In genomic region chr9:71592577-71593285, GRCm38 (mm10) we compare ENCODE assay signal across 8 mouse cellular contexts. TPM values are rescaled to one million over a fixed set of nuclear protein-coding genes. Genes with fewer than 3 reads are reported as not detected.
DNase-seq lines count a peak whose midpoint lies in the region; ATAC-seq and TF ChIP-seq lines count a peak whose summit lies in the region.

No protein-coding gene starts in this region.

- peak; percentile 20; the same call in 1 of the 2 replicates for TF ChIP-seq CTCF in hindbrain, postnatal 0 days (IDR thresholded peaks at IDR 0.05; ENCODE audit: low read depth)

- 0 out of 2 replicates have a peak, but pooled peaks cover 3% of the 10 kb centered on the region for H3K4me1 ChIP-seq in liver, embryonic 11.5 days (replicated peaks; ENCODE audit: control insufficient read depth, insufficient read depth, low read length)
- H3K4me1 ChIP-seq in embryonic facial prominence, embryonic 14.5 days (ENCODE audit: control insufficient read depth, insufficient read depth, low read length) = peaks cover 12% of the 10 kb centered on the region
- no peaks in the 10 kb centered on the region; the same call in 1 of the 2 replicates for H3K4me1 ChIP-seq in hindbrain, postnatal 0 days (ENCODE audit: insufficient read depth, low read length)

- 33% methylated on average over 6 of the region's 6 CpGs for WGBS in liver, embryonic 11.5 days
- WGBS in embryonic facial prominence, embryonic 14.5 days = 35% methylated on average over 6 of the region's 6 CpGs
- 33% methylated on average over 6 of the region's 6 CpGs for WGBS in hindbrain, postnatal 0 days

- H3K27me3 ChIP-seq in liver, embryonic 11.5 days (replicated peaks; ENCODE audit: control insufficient read depth, insufficient read depth, low read length) = peaks cover 7% of the 10 kb centered on the region
- no peaks in the 10 kb centered on the region for H3K27me3 ChIP-seq in embryonic facial prominence, embryonic 14.5 days (replicated peaks; ENCODE audit: control insufficient read depth, insufficient read depth, low read length)
- H3K27me3 ChIP-seq in hindbrain, postnatal 0 days (ENCODE audit: insufficient read depth, low read length) = no peaks in the 10 kb centered on the region
- H3K27me3 ChIP-seq in myocyte (ENCODE audit: control insufficient read depth, insufficient read depth, insufficient read length) = no peaks in the 10 kb centered on the region

- no peak for ATAC-seq in liver, embryonic 11.5 days (replicated peaks; ENCODE audit: low FRiP score)
- ATAC-seq in embryonic facial prominence, embryonic 14.5 days (ENCODE audit: low read depth) = no peak; the same call in 1 of the 2 replicates
- ATAC-seq in hindbrain, postnatal 0 days = no peak

- TF ChIP-seq POLR2A in myocyte (IDR thresholded peaks at IDR 0.05; ENCODE audit: insufficient read length, low read depth) = no peak

- H3K4me2 ChIP-seq in liver, embryonic 11.5 days = peak overlapping the region; percentile 79
- H3K4me2 ChIP-seq in embryonic facial prominence, embryonic 14.5 days (ENCODE audit: low read depth, low read length) = peak overlapping the region; percentile 84
- H3K4me2 ChIP-seq in hindbrain, postnatal 0 days (ENCODE audit: low read depth, low read length) = peak overlapping the region; percentile 85
- peak overlapping the region; percentile 84 for H3K4me2 ChIP-seq in myocyte (ENCODE audit: low read depth)

- no peaks in the 10 kb centered on the region for H3K79me2 ChIP-seq in myocyte (ENCODE audit: control insufficient read depth, insufficient read depth)

- H3ac ChIP-seq in myocyte (ENCODE audit: control insufficient read depth, insufficient read length) = peak overlapping the region; percentile 17

- H3K36me3 ChIP-seq in liver, embryonic 11.5 days (ENCODE audit: control insufficient read depth, insufficient read depth, low read length) = no peaks in the 10 kb centered on the region
- H3K36me3 ChIP-seq in embryonic facial prominence, embryonic 14.5 days (ENCODE audit: control insufficient read depth, insufficient read depth, low read length) = no peaks in the 10 kb centered on the region
- no peaks in the 10 kb centered on the region for H3K36me3 ChIP-seq in hindbrain, postnatal 0 days (ENCODE audit: insufficient read depth, low read length)
- H3K36me3 ChIP-seq in myocyte (ENCODE audit: control insufficient read depth, insufficient read depth) = no peaks in the 10 kb centered on the region

- peak overlapping the region; percentile 52; the same call in 1 of the 2 replicates for H3K4me3 ChIP-seq in liver, embryonic 11.5 days (ENCODE audit: low read depth, low read length)
- peak overlapping the region; percentile 61 for H3K4me3 ChIP-seq in embryonic facial prominence, embryonic 14.5 days (ENCODE audit: low read depth, low read length)
- H3K4me3 ChIP-seq in hindbrain, postnatal 0 days (ENCODE audit: low read length) = peak overlapping the region; percentile 55
- H3K4me3 ChIP-seq in myocyte = peak overlapping the region; percentile 9

- no peaks in the 10 kb centered on the region for H3K9me3 ChIP-seq in liver, embryonic 11.5 days (ENCODE audit: control insufficient read depth, low read length)
- no peaks in the 10 kb centered on the region for H3K9me3 ChIP-seq in embryonic facial prominence, embryonic 14.5 days (ENCODE audit: control insufficient read depth, low read length)
- H3K9me3 ChIP-seq in hindbrain, postnatal 0 days (ENCODE audit: low read length) = no peaks in the 10 kb centered on the region

- no peak overlapping the region for H3K9ac ChIP-seq in liver, embryonic 11.5 days (ENCODE audit: low read depth, low read length)
- H3K9ac ChIP-seq in embryonic facial prominence, embryonic 14.5 days (ENCODE audit: low read depth, low read length) = peak overlapping the region; percentile 71; the same call in 1 of the 2 replicates
- peak overlapping the region; percentile 56; the same call in 1 of the 2 replicates for H3K9ac ChIP-seq in hindbrain, postnatal 0 days (replicated peaks; ENCODE audit: low read length)

- no peak overlapping the region for H3K27ac ChIP-seq in liver, embryonic 11.5 days (ENCODE audit: low read depth, low read length)
- no peak overlapping the region for H3K27ac ChIP-seq in embryonic facial prominence, embryonic 14.5 days (replicated peaks; ENCODE audit: low read depth, low read length)
- no peak overlapping the region for H3K27ac ChIP-seq in hindbrain, postnatal 0 days

- DNase-seq in liver, embryonic 11.5 days (ENCODE audit: low spot score) = no peak
- DNase-seq in liver = no peak
- DNase-seq in embryonic facial prominence, embryonic 14.5 days (ENCODE audit: low spot score) = no peak
- DNase-seq in hindbrain, postnatal 0 days (ENCODE audit: low spot score) = no peak
- DNase-seq in left cerebral cortex, adult 8-10 months (ENCODE audit: low spot score in 2 of 2) = no peak
- DNase-seq in layer of hippocampus, adult 9-11 months = no peak
- no peak for DNase-seq in spleen, postnatal 14 days (ENCODE audit: low spot score in 2 of 2)

TF ChIP-seq in myocyte, 11 proteins besides CTCF, POLR2A, EP300 and RAD21:
- TF ChIP-seq MAX (IDR thresholded peaks at IDR 0.05; ENCODE audit: low read depth) (no peak), REST (IDR thresholded peaks at IDR 0.05; ENCODE audit: insufficient read depth, insufficient read length) (no peak), TCF3 (IDR thresholded peaks at IDR 0.05; ENCODE audit: insufficient read length, low read depth) (no peak), POLR2AphosphoS2 (IDR thresholded peaks at IDR 0.05; ENCODE audit: insufficient read length, low read depth) (no peak)

RNA-seq across cellular contexts. Expression of gene Myzap, which starts 0.6 kb away (rescaled TPM):
- 9.1 and 9.8 TPM in 2 replicates for polyA plus RNA-seq in liver, embryonic 11.5 days (2014; fragmentation: Nextera tagmentation; extraction: Ambion mirVana)
- 18.6 and 18.7 TPM in 2 replicates for polyA plus RNA-seq in embryonic facial prominence, embryonic 14.5 days (2014; fragmentation: Nextera tagmentation; extraction: Ambion mirVana)
- 0.29 and 1.3 TPM in 2 replicates for total RNA-seq in hindbrain, postnatal 0 days (2014; rRNA removed)
- polyA plus RNA-seq in hindbrain, postnatal 0 days (2015; fragmentation: Nextera tagmentation; extraction: Ambion mirVana) = 1.6 and 1.9 TPM in 2 replicates
- polyA plus RNA-seq in myocyte (2012; fragmentation: generic; extraction: Trizol) = 6.0 TPM
- 1 to 10 TPM; 1.4 to 2.0 (median 1.4) TPM for total RNA-seq in left cerebral cortex, adult 8-10 months (2022)

Comparison
In these comparisons a context has a peak if more than half of its experiments do, and no peak if none do; other contexts are left out.
1. H3K4me3 ChIP-seq: peak in every context shown above with its lines; median percentile 61 in embryonic facial prominence, embryonic 14.5 days; 55 in hindbrain, postnatal 0 days; 52 in liver, embryonic 11.5 days; 9 in myocyte.